Mouse (Mus musculus) embryo, embryonic 9.5 days (tissue): ENCODE measurements at regions not wholly inside any gene's neighbourhood (a gene's known extent, or its start where the extent isn't known, plus 50 kb on each side); places are given as distances from the start of the nearest gene placed in this dataset.

Experiments used
- DNase-seq: peaks from one replicate; pipeline ENCODE4 v3.0.0-alpha.2; 2017; ENCODE audit errors: extremely low spot score

- DNase-seq = no peak
Observed at GRCm38 (mm10) chr6:101048431-101048830, 215.0 kb downstream of the Ppp4r2 start.

- DNase-seq = peak; percentile 19
Observed at GRCm38 (mm10) chr6:101048836-101049361, 215.5 kb downstream of the Ppp4r2 start.

- DNase-seq = no peak
Observed at GRCm38 (mm10) chr6:101054880-101055279, 221.5 kb downstream of the Ppp4r2 start.

GRCm38 (mm10) chr6:101056318-101056717 lies 222.9 kb downstream of the Ppp4r2 start:
- no peak for DNase-seq

GRCm38 (mm10) chr6:101059058-101059457 lies 225.6 kb downstream of the Ppp4r2 start:
- DNase-seq = no peak

GRCm38 (mm10) chr6:101062186-101062585 lies 228.8 kb downstream of the Ppp4r2 start:
- DNase-seq = no peak

- no peak for DNase-seq
Observed at GRCm38 (mm10) chr6:101075753-101076516, 242.5 kb downstream of the Ppp4r2 start.

- DNase-seq = no peak
Observed at GRCm38 (mm10) chr6:101078294-101078693, 244.9 kb downstream of the Ppp4r2 start.

- DNase-seq = no peak
Observed at GRCm38 (mm10) chr6:101083676-101084075, 250.3 kb downstream of the Ppp4r2 start.

- DNase-seq = no peak
Observed at GRCm38 (mm10) chr6:101092179-101092578, 258.8 kb downstream of the Ppp4r2 start.
